Mouse (Mus musculus) forebrain, embryonic 12.5 days (tissue): ENCODE data around the gene Myo15. TPM values are rescaled to one million over a fixed set of nuclear protein-coding genes. Genes with fewer than 3 reads are reported as not detected.
A peak's percentile ranks its signal among the peaks of the same experiment; 100 is the strongest.

Experiments used
- ATAC-seq: fragments of 200-750 bp; cut with Nextera tagmentation; 2 replicates; pipeline ENCODE4 v1.8.0; 2017; ENCODE audit warnings: moderate TSS enrichment; ENCODE audit not compliant: low FRiP score
- H3K27ac ChIP-seq: fragments of 300-500 bp; sonication (generic); 2 replicates; pipeline ENCODE4 v1.5.1; 2016; ENCODE audit warnings: mild to moderate bottlenecking
- H3K27me3 ChIP-seq: fragments of 300-500 bp; sonication (generic); 2 replicates; pipeline ENCODE4 v1.6.1; 2016; ENCODE audit warnings: mild to moderate bottlenecking
- H3K36me3 ChIP-seq: fragments of 300-500 bp; sonication (generic); replicated peaks from 2 replicates; pipeline ENCODE4 v1.6.1; 2016; ENCODE audit warnings: mild to moderate bottlenecking
- H3K4me1 ChIP-seq: fragments of 300-500 bp; sonication (generic); 2 replicates; pipeline ENCODE4 v1.6.1; 2016
- H3K4me2 ChIP-seq: fragments of 300-500 bp; sonication (generic); 2 replicates; pipeline ENCODE4 v1.6.1; 2016; ENCODE audit warnings: mild to moderate bottlenecking, moderate library complexity
- H3K4me3 ChIP-seq: fragments of 300-500 bp; sonication (generic); replicated peaks from 2 replicates; pipeline ENCODE4 v1.5.1; 2016; ENCODE audit warnings: mild to moderate bottlenecking
- H3K9ac ChIP-seq: fragments of 300-500 bp; sonication (generic); 2 replicates; pipeline ENCODE4 v1.6.1; 2016; ENCODE audit warnings: mild to moderate bottlenecking
- H3K9me3 ChIP-seq: fragments of 300-500 bp; sonication (generic); 2 replicates; pipeline ENCODE4 v1.6.1; 2016
- WGBS: fragments of 180-500 bp; shearing (Covaris S2); methylation state at CpG from one replicate; pipeline ENCODE4 v1.1.7; 2016; 5-methylcytosine and 5-hydroxymethylcytosine counted together
- polyA plus RNA-seq: library from polyadenylated mRNA; unstranded; fragments of >200 nt; fragmentation: Nextera tagmentation; extraction: Ambion mirVana; gene quantifications from 2 replicates; pipeline ENCODE4 v1.2.1, GENCODE M21; 2016

Myo15 gene
- polyA plus RNA-seq, 1 experiment from 2014 or later = 0.05 TPM

- no peak overlapping the region for H3K9ac ChIP-seq
- no peak overlapping the region for H3K27ac ChIP-seq
- H3K4me2 ChIP-seq = no peak overlapping the region
- WGBS = 85% methylated on average over 1 of the region's 1 CpGs
- H3K4me3 ChIP-seq = no peak overlapping the region
- peaks cover 35% of the 10 kb centered on the region for H3K27me3 ChIP-seq
- H3K4me1 ChIP-seq = peaks cover 12% of the 10 kb centered on the region
- H3K9me3 ChIP-seq = no peaks in the 10 kb centered on the region
- ATAC-seq = no peak
- H3K36me3 ChIP-seq = no peaks in the 10 kb centered on the region
Observed at GRCm38 (mm10) chr11:60511893-60512292, 42.8 kb downstream of the Myo15 start.

- Histone ChIP-seq H3K9ac (no peak overlapping the region), H3K4me3 (no peak overlapping the region), H3K9me3 (no peaks in the 10 kb centered on the region), H3K4me2 (no peak overlapping the region), H3K4me1 (peaks cover 12% of the 10 kb centered on the region), H3K36me3 (no peaks in the 10 kb centered on the region), H3K27ac (no peak overlapping the region), H3K27me3 (peaks cover 34% of the 10 kb centered on the region)
- 80% methylated on average over 2 of the region's 2 CpGs for WGBS
- ATAC-seq = no peak
Observed at GRCm38 (mm10) chr11:60512520-60512919, 43.4 kb downstream of the Myo15 start.

- Histone ChIP-seq H3K9ac (no peak overlapping the region), H3K27me3 (peaks cover 14% of the 10 kb centered on the region)
- 78% methylated on average over 2 of the region's 2 CpGs for WGBS
Observed at GRCm38 (mm10) chr11:60514941-60515340, 45.8 kb downstream of the Myo15 start.

GRCm38 (mm10) chr11:60518305-60518704 lies 49.2 kb downstream of the Myo15 start:
- Histone ChIP-seq H3K4me3 (no peak overlapping the region), H3K27ac (no peak overlapping the region), H3K4me1 (no peaks in the 10 kb centered on the region), H3K9ac (no peak overlapping the region), H3K4me2 (no peak overlapping the region), H3K27me3 (no peaks in the 10 kb centered on the region), H3K36me3 (no peaks in the 10 kb centered on the region), H3K9me3 (no peaks in the 10 kb centered on the region)
- no peak for ATAC-seq
- WGBS = 83% methylated on average over 4 of the region's 4 CpGs

More at GRCm38 (mm10) chr11:60514941-60515340, 45.8 kb downstream of the Myo15 start:
- Histone ChIP-seq H3K4me2 (no peak overlapping the region), H3K4me3 (no peak overlapping the region), H3K4me1 (no peaks in the 10 kb centered on the region), H3K9me3 (no peaks in the 10 kb centered on the region), H3K27ac (no peak overlapping the region), H3K36me3 (no peaks in the 10 kb centered on the region)
- ATAC-seq = no peak

GRCm38 (mm10) chr11:60522027-60522426 lies 52.9 kb downstream of the Myo15 start:
- no peak for ATAC-seq
- no peaks in the 10 kb centered on the region for H3K36me3 ChIP-seq
- no peak overlapping the region for H3K4me2 ChIP-seq
- H3K9ac ChIP-seq = no peak overlapping the region
- H3K4me1 ChIP-seq = no peaks in the 10 kb centered on the region
- WGBS = 87% methylated on average over 5 of the region's 5 CpGs
- no peak overlapping the region for H3K27ac ChIP-seq
- no peaks in the 10 kb centered on the region for H3K9me3 ChIP-seq
- no peaks in the 10 kb centered on the region for H3K27me3 ChIP-seq
- no peak overlapping the region for H3K4me3 ChIP-seq

- Histone ChIP-seq H3K4me3 (no peak overlapping the region), H3K4me1 (no peaks in the 10 kb centered on the region), H3K9ac (no peak overlapping the region), H3K27me3 (no peaks in the 10 kb centered on the region), H3K9me3 (no peaks in the 10 kb centered on the region), H3K27ac (no peak overlapping the region), H3K36me3 (no peaks in the 10 kb centered on the region), H3K4me2 (no peak overlapping the region)
- 90% methylated on average over 6 of the region's 6 CpGs for whole genome bisulfite sequencing
- no peak for ATAC-seq
Observed at GRCm38 (mm10) chr11:60522661-60523365, 53.7 kb downstream of the Myo15 start.

- WGBS = 77% methylated on average over 4 of the region's 4 CpGs
Observed at GRCm38 (mm10) chr11:60526461-60526860, 57.3 kb downstream of the Myo15 start.

GRCm38 (mm10) chr11:60535676-60536075 lies 66.5 kb downstream of the Myo15 start:
- Histone ChIP-seq H3K4me2 (peak overlapping the region; percentile 92; the same call in 1 of the 2 replicates), H3K4me3 (peak overlapping the region; percentile 87), H3K27me3 (no peaks in the 10 kb centered on the region), H3K9me3 (no peaks in the 10 kb centered on the region), H3K4me1 (peaks cover 25% of the 10 kb centered on the region), H3K27ac (peak overlapping the region; percentile 96; the same call in 1 of the 2 replicates), H3K36me3 (0 out of 2 replicates have a peak, but pooled peaks cover 3% of the 10 kb centered on the region), H3K9ac (peak overlapping the region; percentile 86)
- no peak for ATAC-seq
- 92% methylated on average over 2 of the region's 2 CpGs for WGBS

More at GRCm38 (mm10) chr11:60526461-60526860, 57.3 kb downstream of the Myo15 start:
- H3K4me2 ChIP-seq = no peak overlapping the region
- H3K27ac ChIP-seq = no peak overlapping the region
- H3K4me3 ChIP-seq = no peak overlapping the region
- no peak for ATAC-seq
- H3K36me3 ChIP-seq = no peaks in the 10 kb centered on the region
- H3K9ac ChIP-seq = no peak overlapping the region
- H3K27me3 ChIP-seq = no peaks in the 10 kb centered on the region
- H3K9me3 ChIP-seq = no peaks in the 10 kb centered on the region
- no peaks in the 10 kb centered on the region for H3K4me1 ChIP-seq

GRCm38 (mm10) chr11:60536180-60536858 lies 67.2 kb downstream of the Myo15 start, which contains the start of gene Alkbh5:
Alkbh5 (plus strand) TSS chr11:60536381.
- Histone ChIP-seq H3K4me1 (peaks cover 32% of the 10 kb centered on the region), H3K9ac (peak within 1 kb of the TSS; percentile 86), H3K36me3 (0 out of 2 replicates have a peak, but pooled peaks cover 3% of the 10 kb centered on the region), H3K4me2 (peak within 1 kb of the TSS; percentile 92), H3K27ac (peak within 1 kb of the TSS; percentile 96), H3K9me3 (no peaks in the 10 kb centered on the region), H3K4me3 (peak within 1 kb of the TSS; percentile 87), H3K27me3 (no peaks in the 10 kb centered on the region)
- ATAC-seq = no peak
- 16% methylated on average over 9 of the region's 9 CpGs for WGBS

GRCm38 (mm10) chr11:60536859-60537467 lies 67.8 kb downstream of the Myo15 start:
- H3K9me3 ChIP-seq = no peaks in the 10 kb centered on the region
- peaks cover 6% of the 10 kb centered on the region for H3K36me3 ChIP-seq
- peak; percentile 77 for ATAC-seq
- no peaks in the 10 kb centered on the region for H3K27me3 ChIP-seq
- peak overlapping the region; percentile 92 for H3K4me2 ChIP-seq
- peak overlapping the region; percentile 96 for H3K27ac ChIP-seq
- peak overlapping the region; percentile 87 for H3K4me3 ChIP-seq
- 0% methylated on average over 37 of the region's 37 CpGs for WGBS
- H3K4me1 ChIP-seq = peaks cover 36% of the 10 kb centered on the region
- peak overlapping the region; percentile 86 for H3K9ac ChIP-seq

GRCm38 (mm10) chr11:60537468-60538347 lies 68.6 kb downstream of the Myo15 start:
- Histone ChIP-seq H3K9ac (peak overlapping the region; percentile 86), H3K27ac (peak overlapping the region; percentile 96), H3K4me3 (peak overlapping the region; percentile 87), H3K36me3 (peaks cover 14% of the 10 kb centered on the region), H3K4me1 (peaks cover 44% of the 10 kb centered on the region), H3K9me3 (no peaks in the 10 kb centered on the region), H3K4me2 (peak overlapping the region; percentile 92), H3K27me3 (no peaks in the 10 kb centered on the region)
- under 1% methylated on average over 90 of the region's 91 CpGs for WGBS
- peak; percentile 90 for ATAC-seq
